Mouse (Mus musculus) naive thymus-derived CD4-positive, alpha-beta T cell, adult 2 months (primary cell): ENCODE measurements around the gene Gm43552.

Source experiments
- DNase-seq: peaks from one replicate; pipeline ENCODE4 v3.0.0-alpha.2; 2011; ENCODE audit warnings: low read depth

The Gm43552 gene

GRCm38 (mm10) chr5:65438041-65438440 is 54.6 kb downstream of the Gm43552 start:
- DNase-seq: no peak

- DNase-seq: peak; percentile 96
Measured at GRCm38 (mm10) chr5:65435806-65436561, 56.6 kb downstream of the Gm43552 start, which contains the start of gene Ugdh. Gene Ugdh, minus strand, starts transcription at chr5:65435949.

GRCm38 (mm10) chr5:65435363-65435805 is 57.2 kb downstream of the Gm43552 start:
- DNase-seq: no peak

DNA sequence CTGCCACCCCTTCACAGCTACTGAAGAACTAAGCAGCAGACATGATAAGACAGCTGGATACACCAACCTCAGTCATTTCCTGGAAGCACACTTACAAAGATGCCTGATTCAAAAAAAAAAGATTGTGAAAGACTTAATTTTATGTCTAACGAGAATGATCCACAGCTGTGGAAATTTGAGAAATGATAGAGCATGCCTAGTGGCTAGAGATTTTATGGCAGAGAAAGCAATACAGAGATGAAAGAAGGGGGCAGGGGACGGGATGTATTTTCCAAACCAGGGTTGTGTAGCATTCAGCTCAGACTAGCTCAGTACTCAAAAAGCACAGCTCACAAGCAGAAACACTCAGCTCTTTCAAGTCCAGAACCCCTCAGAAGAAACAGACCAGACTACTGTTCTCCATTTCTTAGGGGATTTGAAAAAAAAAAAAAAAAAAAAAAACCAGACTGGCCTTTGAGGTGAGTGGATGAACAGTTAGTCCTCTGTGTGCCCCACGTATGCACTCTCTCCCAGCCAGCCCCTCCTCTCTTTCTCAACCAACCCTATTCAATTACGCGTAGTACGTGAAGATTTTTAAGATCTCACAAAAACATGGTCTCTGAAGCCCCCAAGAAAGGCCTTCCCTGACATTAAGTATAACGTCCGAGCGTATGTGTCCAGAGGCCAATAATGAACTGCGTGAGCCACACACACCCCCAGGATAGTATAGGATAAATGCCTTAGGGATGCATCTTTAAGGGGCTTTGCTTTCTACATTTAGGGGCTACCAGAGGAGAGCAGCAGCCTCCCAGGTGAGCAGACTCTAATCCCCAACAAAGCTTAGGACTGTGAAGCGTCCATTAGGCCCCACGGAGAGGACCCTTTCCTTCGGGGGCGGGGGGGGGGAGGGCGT is 57.9 kb downstream of the Gm43552 start:
- peak; percentile 47 for DNase-seq

DNA sequence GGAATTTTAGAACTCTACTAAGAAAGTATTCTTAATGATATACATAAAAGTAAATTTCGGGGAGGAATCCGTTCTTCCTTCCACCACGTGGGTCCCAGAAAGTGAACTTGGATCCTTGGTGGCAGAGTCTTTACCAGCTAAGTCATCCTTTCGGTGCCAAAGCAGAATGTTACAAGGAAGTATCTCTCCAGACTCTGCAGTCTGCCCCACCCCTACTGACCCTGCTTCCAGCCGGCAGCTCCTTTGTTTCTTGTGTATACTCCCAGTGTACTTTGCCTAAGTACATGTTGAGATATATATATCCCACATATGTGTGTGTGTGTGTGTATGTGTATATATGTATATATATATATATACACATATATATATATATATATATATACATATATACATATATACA is 63.2 kb downstream of the Gm43552 start:
- no peak for DNase-seq

DNA sequence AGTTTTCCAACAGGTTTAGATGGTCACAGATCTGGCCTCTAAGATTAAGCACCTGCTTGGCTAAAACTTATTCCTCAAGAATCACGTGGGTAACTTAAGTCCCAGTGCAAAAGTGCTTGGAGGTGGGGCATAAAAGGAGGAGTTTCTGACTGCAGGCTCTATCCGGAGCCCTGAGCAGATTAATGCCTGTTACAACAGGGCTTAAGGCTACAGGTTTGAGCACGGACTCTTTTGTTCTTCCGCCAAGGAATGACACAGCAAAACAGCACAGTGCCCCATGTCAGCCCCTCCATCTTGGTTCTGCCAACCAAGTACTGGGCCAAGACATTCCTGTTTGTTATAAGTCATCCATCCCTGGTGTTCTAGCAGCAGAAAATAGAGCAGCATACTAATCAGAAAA is 64.3 kb downstream of the Gm43552 start:
- DNase-seq: no peak

DNA sequence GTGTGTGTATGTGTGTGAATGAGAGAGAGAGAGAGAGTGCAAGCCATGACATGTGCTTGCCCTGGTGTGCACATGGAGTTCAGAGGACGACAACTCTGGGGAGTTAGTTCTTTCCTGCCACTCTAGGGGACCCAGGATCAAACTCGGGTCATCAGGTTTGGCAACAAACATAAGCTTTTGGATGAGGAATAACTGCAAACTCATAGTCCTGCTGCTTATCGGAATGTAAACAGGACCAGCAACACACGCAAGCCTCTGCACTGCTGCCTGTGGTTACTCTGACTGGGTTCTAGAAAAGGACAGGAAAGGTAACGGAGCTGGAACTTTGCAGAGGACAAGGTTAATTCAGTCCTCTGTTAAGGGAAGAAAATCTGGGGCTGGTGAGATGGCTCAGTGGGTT is 67.4 kb downstream of the Gm43552 start:
- DNase-seq: no peak

DNA sequence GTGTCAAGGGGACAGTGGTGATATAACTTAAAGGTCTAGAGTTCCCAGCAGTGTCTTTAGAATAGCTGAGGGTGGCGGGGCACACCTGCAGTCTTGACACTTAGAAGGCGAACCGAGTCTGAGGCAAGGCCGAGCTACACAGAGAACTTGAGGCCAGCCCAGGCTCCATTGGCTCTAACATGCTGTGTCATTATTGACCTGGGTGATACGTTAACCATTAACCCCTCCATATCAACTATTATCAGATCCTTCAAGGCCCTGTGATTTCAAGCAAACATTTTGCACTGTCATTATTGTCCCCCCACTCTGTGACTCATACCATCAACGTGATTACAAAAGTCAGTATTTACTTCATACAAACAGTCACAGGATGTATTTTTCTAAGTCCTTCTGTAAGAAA is 68.4 kb downstream of the Gm43552 start:
- no peak for DNase-seq

- DNase-seq: no peak
Measured at GRCm38 (mm10) chr5:65422803-65423202, 69.8 kb downstream of the Gm43552 start.

DNA sequence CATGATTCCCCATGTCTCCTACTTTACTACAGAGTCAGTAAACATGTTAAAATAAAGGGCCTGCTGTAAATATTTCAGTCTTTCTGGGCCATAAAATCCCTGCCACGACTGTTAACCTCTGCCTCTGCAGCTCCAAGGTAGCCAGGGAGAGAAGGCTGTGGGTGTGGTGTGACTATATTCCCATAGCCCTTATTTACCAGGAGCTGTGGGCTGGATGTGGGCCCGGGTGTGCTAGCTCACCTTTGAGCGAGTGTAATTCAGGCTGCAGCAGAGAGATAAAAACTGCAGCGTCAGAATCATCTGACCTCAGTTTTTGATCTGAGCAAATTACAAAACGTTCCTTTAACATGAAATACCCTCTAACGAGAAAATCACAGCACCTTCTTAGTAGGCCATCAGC is 71.8 kb downstream of the Gm43552 start:
- DNase-seq: no peak

DNA sequence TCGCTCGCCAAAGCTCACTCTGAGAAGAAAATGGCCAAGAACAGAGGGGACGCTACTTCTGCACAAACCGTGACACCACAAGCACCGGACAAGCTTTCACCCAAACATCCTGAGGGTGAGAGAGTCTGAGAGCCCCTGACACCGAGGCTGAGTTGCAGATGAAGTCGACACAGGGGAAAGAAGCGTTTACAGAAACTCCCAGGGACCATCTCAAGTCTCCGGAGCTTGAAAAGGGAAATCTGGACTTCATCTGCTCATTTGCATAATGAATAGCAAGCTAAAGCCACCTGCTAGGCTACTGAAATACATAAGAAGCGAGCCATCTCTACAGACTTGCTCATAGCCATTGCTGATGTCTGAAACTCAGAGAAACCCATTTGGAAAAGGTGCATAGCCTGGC is 73.5 kb downstream of the Gm43552 start:
- DNase-seq: no peak

DNA sequence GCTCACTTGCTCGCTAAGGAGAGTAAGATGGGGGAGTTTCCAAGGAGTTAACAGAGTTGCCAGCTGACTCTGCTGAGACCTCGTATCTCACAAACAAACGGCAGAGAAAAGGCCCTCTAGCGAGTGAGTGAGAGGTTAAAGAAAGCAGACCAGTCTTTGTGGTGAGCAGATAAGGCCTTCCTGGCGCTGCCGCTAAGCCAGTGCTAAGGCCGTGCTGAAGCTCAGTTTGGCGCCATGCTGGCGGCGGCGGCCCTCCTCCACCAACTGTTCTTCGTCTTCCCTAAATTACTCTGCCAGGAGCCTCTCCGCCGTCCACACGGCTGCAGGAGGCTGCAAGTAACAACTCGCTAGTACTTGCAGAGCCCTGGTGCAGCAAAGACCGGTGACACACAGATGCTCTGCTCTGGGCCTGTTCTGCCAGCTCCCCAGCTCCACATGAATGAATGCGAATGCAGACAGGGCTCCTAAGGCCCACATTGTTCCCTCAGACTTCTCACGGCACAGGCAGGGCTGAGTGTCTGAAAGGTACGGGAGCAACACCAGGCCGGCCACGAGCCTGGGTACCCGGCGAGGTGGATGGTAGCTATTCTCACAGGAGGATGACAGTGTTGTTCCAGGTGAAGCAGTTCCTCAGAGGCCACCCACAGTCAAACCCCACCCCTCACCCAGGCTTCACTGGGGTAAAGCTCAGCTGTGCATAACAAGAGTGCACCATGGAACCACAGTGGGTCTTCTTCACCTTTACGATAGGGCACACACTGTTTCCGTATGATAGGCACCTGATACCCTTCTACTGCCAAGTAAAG is 76.8 kb downstream of the Gm43552 start:
- DNase-seq: no peak

- no peak for DNase-seq
Measured at GRCm38 (mm10) chr5:65407989-65408388, 84.6 kb downstream of the Gm43552 start.

GRCm38 (mm10) chr5:65401251-65401994 is 91.2 kb downstream of the Gm43552 start:
- DNase-seq: peak; percentile 87

GRCm38 (mm10) chr5:65394425-65394824 is 98.2 kb downstream of the Gm43552 start:
- no peak for DNase-seq

GRCm38 (mm10) chr5:65391753-65392152 is 100.9 kb downstream of the Gm43552 start:
- DNase-seq: no peak

DNA sequence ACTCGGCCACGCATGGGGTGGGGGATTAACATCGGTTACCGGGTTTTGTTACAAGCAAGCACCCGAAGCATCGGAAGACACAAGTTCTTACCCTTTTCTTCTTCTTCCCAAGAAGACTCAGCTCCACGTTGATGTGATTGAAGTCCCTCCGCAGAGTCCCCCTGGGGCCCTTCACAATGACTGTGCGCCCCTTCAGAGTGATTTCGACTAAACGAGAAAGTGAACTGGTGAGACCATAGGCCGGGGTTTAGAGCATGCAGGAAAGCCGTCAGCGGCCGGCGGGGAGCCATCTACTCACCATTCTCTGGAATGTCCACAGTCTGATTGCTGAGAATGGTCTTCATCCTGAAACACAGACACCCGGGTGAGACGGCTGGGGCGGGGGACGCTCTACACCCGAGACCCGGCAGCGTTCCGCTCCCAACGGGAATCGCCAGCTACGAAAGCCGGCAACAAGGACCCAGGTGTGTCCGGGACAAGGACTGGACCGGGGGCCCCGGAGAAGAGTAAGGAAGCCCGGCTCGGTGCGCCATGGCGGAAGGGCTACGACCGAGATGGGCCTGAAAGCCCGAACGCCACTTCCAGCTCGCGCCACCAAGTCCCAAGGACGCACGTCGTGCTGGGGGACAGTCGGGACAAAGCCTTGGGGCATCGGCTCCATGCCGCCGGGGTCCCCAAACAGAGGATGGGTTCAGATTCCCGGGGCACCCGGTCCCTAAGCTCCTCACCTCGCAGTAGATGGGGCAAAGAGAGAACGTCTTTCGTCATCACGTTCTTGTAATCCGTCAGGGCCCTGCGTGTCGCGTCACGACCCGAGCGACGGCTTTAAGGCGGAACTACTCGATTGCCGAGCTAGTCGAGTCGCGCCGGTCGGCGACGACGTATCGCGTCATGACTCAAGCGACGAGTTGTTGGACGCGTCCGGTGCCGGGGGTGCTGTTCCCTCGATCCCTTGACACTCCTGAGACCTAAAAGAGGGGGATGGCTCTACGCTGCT is 101.7 kb downstream of the Gm43552 start, which contains the start of the genes Rpl9 and Lias:
Gene Rpl9, minus strand, starts transcription at position 797 of the 997 bp plus-strand sequence.
Gene Lias, plus strand, starts transcription at position 850 of the 997 bp plus-strand sequence.
- peak; percentile 99 for DNase-seq

GRCm38 (mm10) chr5:65387008-65387867 is 105.4 kb downstream of the Gm43552 start:
- DNase-seq: no peak

DNA sequence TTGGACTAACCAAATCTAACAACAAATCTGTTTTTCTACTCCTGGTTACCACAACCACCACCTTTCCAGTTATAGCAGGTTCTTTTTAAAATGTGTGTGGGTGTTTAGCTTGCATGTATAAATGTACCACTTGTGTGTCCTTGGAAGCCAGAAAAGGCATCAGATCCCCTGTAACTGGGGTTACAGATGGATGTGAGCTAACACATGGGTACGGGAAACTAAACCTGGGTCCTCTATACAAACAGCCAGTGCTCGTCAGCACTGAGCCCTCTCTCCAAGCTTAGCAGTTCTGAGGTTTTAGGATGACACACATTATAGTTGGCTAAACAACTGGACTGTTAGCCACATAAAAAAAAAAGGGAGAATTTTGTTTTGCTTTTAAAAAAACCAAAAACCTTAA is 106.9 kb downstream of the Gm43552 start:
- no peak for DNase-seq
